Mouse (Mus musculus) embryonic facial prominence, embryonic 11.5 days (tissue): Measurements from ENCODE around the gene Kctd4. TPM values are rescaled to one million over a fixed set of nuclear protein-coding genes. Genes with fewer than 3 reads are reported as not detected.
"Not testable (repeated sequence)": the region's sequence is repeated elsewhere in the genome, so short reads cannot be mapped to it uniquely, and the experiment has no call there.

ENCODE experiments used
- ATAC-seq: fragments of 200-750 bp; cut with Nextera tagmentation; replicated peaks from 2 replicates; pipeline ENCODE4 v1.8.0; 2017; ENCODE audit warnings: low read depth; ENCODE audit not compliant: insufficient number of reproducible peaks, low FRiP score, low TSS enrichment
- DNase-seq: peaks from one replicate; pipeline ENCODE4 v3.0.0-alpha.2; 2015; ENCODE audit warnings: low spot score
- H3K27ac ChIP-seq: fragments of 300-500 bp; sonication (generic); replicated peaks from 2 replicates; pipeline ENCODE4 v1.5.1; 2014; ENCODE audit warnings: mild to moderate bottlenecking, low read depth, low read length, control low read depth
- H3K27me3 ChIP-seq: fragments of 300-500 bp; sonication (generic); 2 replicates; pipeline ENCODE4 v1.6.1; 2014; ENCODE audit warnings: mild to moderate bottlenecking, low read length, moderate library complexity, mixed read lengths; ENCODE audit not compliant: control insufficient read depth, insufficient read depth
- H3K36me3 ChIP-seq: fragments of 300-500 bp; sonication (generic); replicated peaks from 2 replicates; pipeline ENCODE4 v1.6.1; 2014; ENCODE audit warnings: low read depth, mild to moderate bottlenecking, low read length, moderate library complexity, mixed read lengths; ENCODE audit not compliant: control insufficient read depth, insufficient read depth
- H3K4me1 ChIP-seq: fragments of 300-500 bp; sonication (generic); 2 replicates; pipeline ENCODE4 v1.6.1; 2014; ENCODE audit warnings: low read length, mixed read lengths; ENCODE audit not compliant: control insufficient read depth, insufficient read depth
- H3K4me2 ChIP-seq: fragments of 300-500 bp; sonication (generic); 2 replicates; pipeline ENCODE4 v1.6.1; 2014; ENCODE audit warnings: low read depth, mild to moderate bottlenecking, control low read depth, low read length, moderate library complexity
- H3K4me3 ChIP-seq: fragments of 300-500 bp; sonication (generic); 2 replicates; pipeline ENCODE4 v1.5.1; 2014; ENCODE audit warnings: low read depth, low read length, control low read depth
- H3K9ac ChIP-seq: fragments of 300-500 bp; sonication (generic); replicated peaks from 2 replicates; pipeline ENCODE4 v1.6.1; 2014; ENCODE audit warnings: mild to moderate bottlenecking, control low read depth, low read length
- H3K9me3 ChIP-seq: fragments of 300-500 bp; sonication (generic); replicated peaks from 2 replicates; pipeline ENCODE4 v1.6.1; 2016; ENCODE audit warnings: mild to moderate bottlenecking, low read length, inconsistent platforms, mixed read lengths; ENCODE audit not compliant: control insufficient read depth
- WGBS: fragments of 180-500 bp; shearing (Covaris S2); extraction: QIAGEN DNeasy Blood & Tissue Kit; methylation state at CpG from one replicate; pipeline ENCODE4 v1.1.7; 2014; 5-methylcytosine and 5-hydroxymethylcytosine counted together
- polyA plus RNA-seq: library from polyadenylated mRNA; unstranded; fragments of >200 nt; fragmentation: Nextera tagmentation; extraction: Ambion mirVana; gene quantifications from 2 replicates; pipeline ENCODE4 v1.2.1, GENCODE M21; 2014

The Kctd4 gene
- polyA plus RNA-seq = 0.34 and 0.38 TPM in 2 replicates

GRCm38 (mm10) chr14:75954766-75955165 lies at the start of gene Kctd4:
Kctd4 (plus strand) TSS chr14:75955009.
- no peak within 1 kb of the TSS for H3K27ac ChIP-seq

DNA sequence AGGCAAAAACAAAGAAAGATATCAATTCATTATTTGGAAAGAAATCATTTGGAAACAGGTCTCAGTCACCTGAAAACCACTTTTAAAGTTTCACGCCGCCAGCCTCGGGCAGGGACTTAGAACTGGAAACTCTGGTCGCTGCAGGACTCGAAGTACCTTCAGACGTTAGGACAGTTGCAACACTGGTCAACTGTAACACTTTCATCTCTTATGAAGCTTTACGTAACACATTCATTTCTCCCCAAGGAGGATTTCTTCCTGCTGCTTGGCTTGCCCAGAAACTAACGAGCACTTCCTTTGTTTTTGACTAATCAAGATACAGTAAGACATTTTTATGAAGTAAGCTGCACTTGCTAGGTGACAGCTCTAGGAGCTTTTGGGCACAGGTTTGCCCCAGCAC lies 47.9 kb upstream of the Kctd4 start:
- Histone ChIP-seq H3K4me3 (no peak overlapping the region), H3K4me2 (no peak overlapping the region), H3K9ac (no peak overlapping the region), H3K27ac (no peak overlapping the region), H3K36me3 (peaks cover 2% of the 10 kb centered on the region; the same call in 1 of the 2 replicates), H3K4me1 (no peaks in the 10 kb centered on the region), H3K9me3 (no peaks in the 10 kb centered on the region), H3K27me3 (no peaks in the 10 kb centered on the region)
- ATAC-seq (no peak), DNase-seq (no peak)
- 90% methylated on average over 8 of the region's 8 CpGs for WGBS

More at GRCm38 (mm10) chr14:75954766-75955165, at the start of gene Kctd4:
- DNase-seq (no peak), ATAC-seq (no peak)
- 87% methylated on average over 7 of the region's 7 CpGs for WGBS
- Histone ChIP-seq H3K4me1 (no peaks in the 10 kb centered on the region), H3K36me3 (no peaks in the 10 kb centered on the region), H3K27me3 (no peaks in the 10 kb centered on the region), H3K9ac (no peak within 1 kb of the TSS), H3K4me2 (no peak within 1 kb of the TSS), H3K9me3 (no peaks in the 10 kb centered on the region), H3K4me3 (no peak within 1 kb of the TSS)

DNA sequence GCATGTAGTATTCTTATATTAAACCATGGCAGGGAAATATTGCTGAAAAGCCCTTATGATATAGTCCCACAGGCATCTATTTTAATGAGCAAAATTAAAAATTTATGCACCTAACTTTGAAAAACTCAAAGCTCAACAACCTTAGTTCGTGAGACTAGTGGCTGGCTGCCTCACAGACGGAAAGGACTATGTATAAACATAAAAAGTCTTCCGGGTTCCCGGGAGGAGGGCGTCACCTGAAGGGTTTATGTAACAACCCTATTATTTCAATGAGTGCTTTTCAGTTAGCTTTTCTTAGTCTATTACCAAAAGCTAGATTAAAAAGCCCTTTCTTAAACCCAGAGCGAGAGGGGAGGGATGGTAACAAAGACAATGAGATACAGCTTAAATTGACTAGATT lies 42.8 kb upstream of the Kctd4 start:
- ATAC-seq = no peak
- H3K4me2 ChIP-seq = no peak overlapping the region
- no peak for DNase-seq
- no peak overlapping the region for H3K27ac ChIP-seq
- WGBS = 86% methylated on average over 6 of the region's 6 CpGs
- no peaks in the 10 kb centered on the region for H3K27me3 ChIP-seq
- H3K36me3 ChIP-seq = no peaks in the 10 kb centered on the region
- H3K9ac ChIP-seq = no peak overlapping the region
- H3K9me3 ChIP-seq = no peaks in the 10 kb centered on the region
- H3K4me1 ChIP-seq = no peaks in the 10 kb centered on the region
- no peak overlapping the region for H3K4me3 ChIP-seq

DNA sequence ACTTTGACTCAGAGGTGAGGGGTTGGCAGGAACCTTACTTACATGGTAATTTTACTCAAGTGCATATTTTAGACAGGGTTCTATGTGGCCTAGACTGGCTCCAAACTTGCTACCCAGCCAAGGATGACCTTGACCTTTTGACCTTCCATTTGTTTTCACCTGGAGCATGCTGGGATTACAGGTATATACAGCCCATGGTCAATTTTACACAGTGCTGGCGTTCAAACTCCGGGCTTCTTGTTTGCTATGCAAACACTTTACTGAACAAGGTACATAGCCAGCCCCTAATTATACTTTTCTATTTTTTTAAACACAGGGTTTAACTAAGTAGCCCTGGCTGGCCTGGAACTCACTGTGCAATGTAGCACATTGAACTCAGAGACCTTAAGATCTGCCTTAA lies 42.1 kb upstream of the Kctd4 start:
- H3K27ac ChIP-seq = no peak overlapping the region
- WGBS = 94% methylated on average over 2 of the region's 2 CpGs
- no peak overlapping the region for H3K4me3 ChIP-seq
- H3K4me1 ChIP-seq = no peaks in the 10 kb centered on the region
- H3K4me2 ChIP-seq = no peak overlapping the region
- H3K9ac ChIP-seq = no peak overlapping the region
- H3K9me3 ChIP-seq = no peaks in the 10 kb centered on the region
- no peaks in the 10 kb centered on the region for H3K27me3 ChIP-seq
- no peak for DNase-seq
- ATAC-seq = no peak
- H3K36me3 ChIP-seq = no peaks in the 10 kb centered on the region

- Histone ChIP-seq H3K4me2 (no peak overlapping the region), H3K27ac (no peak overlapping the region), H3K27me3 (no peaks in the 10 kb centered on the region), H3K4me3 (no peak overlapping the region), H3K4me1 (no peaks in the 10 kb centered on the region), H3K9me3 (no peaks in the 10 kb centered on the region), H3K36me3 (no peaks in the 10 kb centered on the region), H3K9ac (no peak overlapping the region)
- no peak for ATAC-seq
- no peak for DNase-seq
- WGBS = 94% methylated on average over 1 of the region's 1 CpGs
Observed at GRCm38 (mm10) chr14:75923314-75924052, 31.3 kb upstream of the Kctd4 start.

DNA sequence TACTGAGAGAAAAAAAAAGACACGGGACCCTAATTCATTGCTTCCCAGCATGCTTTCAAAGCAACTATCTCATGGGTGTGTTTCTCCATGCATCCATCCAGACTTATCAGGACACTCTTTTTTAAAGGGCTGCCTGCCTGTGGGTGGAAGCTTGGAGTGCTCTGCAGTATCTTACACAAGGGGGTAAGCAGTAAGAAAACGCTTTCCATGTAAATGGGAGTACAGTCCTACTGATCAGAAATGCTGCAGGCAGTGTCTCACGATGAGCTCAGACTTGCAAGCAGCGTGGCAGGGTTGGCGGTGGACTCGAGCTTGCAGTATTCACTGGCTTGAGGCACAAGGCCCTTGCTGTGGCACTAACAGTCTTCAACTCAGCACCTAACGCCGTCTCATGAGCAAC lies 25.1 kb upstream of the Kctd4 start:
- not testable (repeated sequence) for ATAC-seq, H3K27ac ChIP-seq, H3K4me2 ChIP-seq, H3K4me3 ChIP-seq, H3K36me3 ChIP-seq, H3K9ac ChIP-seq, H3K9me3 ChIP-seq, H3K27me3 ChIP-seq, DNase-seq, H3K4me1 ChIP-seq
- 89% methylated on average over 8 of the region's 8 CpGs for WGBS

DNA sequence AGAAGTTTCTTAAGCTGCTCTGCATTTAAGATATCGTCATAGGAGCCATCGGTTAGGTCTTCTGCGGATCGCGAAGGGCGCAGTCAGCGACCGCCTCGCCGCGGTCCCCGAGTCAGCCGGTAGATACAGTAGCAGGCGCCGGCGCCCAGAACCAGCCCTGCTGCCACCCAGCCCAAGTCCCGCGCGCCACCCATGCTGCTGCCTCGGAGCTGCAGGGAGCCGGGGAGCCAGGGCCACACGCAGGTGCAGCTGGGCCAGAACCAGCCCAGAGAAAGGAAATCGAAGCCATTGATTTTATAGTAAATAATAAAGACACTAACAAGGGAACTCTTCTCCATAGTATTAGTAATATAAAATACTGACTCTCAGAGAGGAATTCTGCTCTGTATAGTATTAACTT lies 23.5 kb upstream of the Kctd4 start:
- Histone ChIP-seq H3K27me3 (no peaks in the 10 kb centered on the region), H3K27ac (no peak overlapping the region; the same call in 1 of the 2 replicates), H3K4me1 (no peaks in the 10 kb centered on the region), H3K36me3 (no peaks in the 10 kb centered on the region; the same call in 1 of the 2 replicates), H3K9me3 (no peaks in the 10 kb centered on the region), H3K9ac (no peak overlapping the region), H3K4me3 (no peak overlapping the region), H3K4me2 (no peak overlapping the region)
- DNase-seq (no peak), ATAC-seq (no peak)
- WGBS = 95% methylated on average over 23 of the region's 23 CpGs

DNA sequence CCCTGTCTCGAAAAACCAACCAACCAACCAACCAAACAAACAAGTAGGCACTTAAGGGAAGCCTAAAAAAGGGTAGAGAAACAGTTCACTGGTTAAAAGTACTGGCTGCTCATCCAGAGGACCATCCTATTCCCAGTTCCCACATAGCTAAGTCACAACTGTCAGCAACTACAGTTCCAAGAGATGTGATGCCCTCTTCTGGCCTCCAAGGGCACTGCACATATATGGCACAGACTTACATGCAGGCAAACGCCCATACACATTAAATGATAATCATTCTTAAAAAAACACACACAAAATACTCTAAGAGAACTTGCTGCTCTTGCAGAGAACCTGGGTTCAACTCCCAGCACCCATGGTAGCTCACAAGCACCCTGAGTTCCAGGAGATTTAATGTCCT lies 20.4 kb upstream of the Kctd4 start:
- DNase-seq = no peak
- Histone ChIP-seq H3K4me3 (no peak overlapping the region), H3K36me3 (no peaks in the 10 kb centered on the region; the same call in 1 of the 2 replicates), H3K27me3 (no peaks in the 10 kb centered on the region), H3K9ac (no peak overlapping the region), H3K4me1 (no peaks in the 10 kb centered on the region), H3K27ac (no peak overlapping the region), H3K9me3 (no peaks in the 10 kb centered on the region), H3K4me2 (no peak overlapping the region)
- 88% methylated on average over 2 of the region's 2 CpGs for WGBS
- no peak for ATAC-seq
